Mouse (Mus musculus) megakaryocyte, embryonic 14.5 days (primary cell): ENCODE data around the gene H2al1h.

ENCODE experiments used
- FLI1 ChIP-seq: IDR thresholded peaks from 2 replicates; pipeline ENCODE4 v1.6.1; 2012; ENCODE audit warnings: low read length, inconsistent platforms, mixed read lengths
- GATA1 ChIP-seq: IDR thresholded peaks from 3 replicates; pipeline ENCODE4 v1.6.1; 2012; ENCODE audit warnings: mixed read lengths, low read length, inconsistent platforms, borderline replicate concordance

DNA sequence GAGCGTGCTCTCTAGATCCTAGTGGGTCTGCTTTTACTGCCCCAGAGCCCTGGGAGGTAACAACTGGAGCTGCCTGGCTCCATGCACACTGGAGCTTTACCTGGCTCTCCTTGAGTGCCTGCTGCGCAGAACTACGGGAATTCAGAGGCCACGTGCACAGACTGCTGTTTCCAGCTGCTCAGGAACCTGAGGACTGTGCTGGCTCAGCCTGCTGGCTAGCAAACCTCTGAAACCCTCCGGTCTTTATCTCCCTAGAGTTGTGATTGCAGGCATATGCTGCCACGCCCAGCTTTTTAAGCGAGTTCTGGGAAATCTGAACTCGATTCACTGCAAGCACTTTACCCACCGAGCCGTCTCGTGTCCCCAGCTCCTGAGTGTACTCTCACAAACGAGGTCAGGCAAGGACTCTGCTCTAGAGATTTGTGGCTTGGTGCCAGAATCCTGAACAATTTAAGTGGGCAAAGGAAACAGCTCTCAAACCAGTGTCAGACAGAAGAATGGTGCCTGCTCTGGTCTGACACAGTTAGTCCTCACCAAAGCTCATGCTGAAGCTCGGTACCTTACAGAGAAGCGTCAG, 32.9 kb upstream of the H2al1h start:
- no peak for TF ChIP-seq GATA1
- TF ChIP-seq FLI1 = no peak
